Mouse (Mus musculus): ENCODE measurements around the gene Enkd1. TPM values are rescaled to one million over a fixed set of nuclear protein-coding genes. Genes with fewer than 3 reads are reported as not detected.

Enkd1 gene
- polyA plus RNA-seq, 1 experiment, result 5.3 TPM

GRCm38 (mm10) chr8:105695080-105695780 lies 12.8 kb downstream of the Enkd1 start:
- Histone ChIP-seq H3K36me3 (ENCODE audit: control insufficient read depth, insufficient read depth, low read length) (peaks cover 7% of the 10 kb centered on the region; the same call in 1 of the 2 replicates), H3K27me3 (ENCODE audit: control insufficient read depth, insufficient read depth, low read length) (peaks cover 7% of the 10 kb centered on the region; the same call in 1 of the 2 replicates), H3K4me1 (ENCODE audit: control insufficient read depth, insufficient read depth, insufficient read length, low read length) (peaks cover 11% of the 10 kb centered on the region), H3K4me3 (ENCODE audit: low read depth, low read length) (no peak overlapping the region), H3K27ac (ENCODE audit: insufficient read depth, low read depth, low read length) (no peak overlapping the region)
- no peak for TF ChIP-seq POLR2A (IDR thresholded peaks at IDR 0.05; ENCODE audit: low read depth, low read length)
- TF ChIP-seq CTCF (IDR thresholded peaks at IDR 0.05; ENCODE audit: extremely low read depth, insufficient read length, insufficient replicate concordance, low read depth, low read length), result no peak
- 81% methylated on average over 30 of the region's 30 CpGs for WGBS

GRCm38 (mm10) chr8:105694051-105694799 lies 13.8 kb downstream of the Enkd1 start:
- 23% methylated on average over 40 of the region's 40 CpGs for WGBS
- peaks cover 7% of the 10 kb centered on the region; the same call in 1 of the 2 replicates for H3K27me3 ChIP-seq (ENCODE audit: control insufficient read depth, insufficient read depth, low read length)

GRCm38 (mm10) chr8:105693648-105694047 lies 14.4 kb downstream of the Enkd1 start:
- Histone ChIP-seq H3K4me1 (ENCODE audit: control insufficient read depth, insufficient read depth, insufficient read length, low read length) (peaks cover 8% of the 10 kb centered on the region), H3K4me3 (ENCODE audit: low read depth, low read length) (peak overlapping the region; percentile 59), H3K27me3 (ENCODE audit: control insufficient read depth, insufficient read depth, low read length) (peaks cover 7% of the 10 kb centered on the region; the same call in 1 of the 2 replicates), H3K36me3 (ENCODE audit: control insufficient read depth, insufficient read depth, low read length) (peaks cover 5% of the 10 kb centered on the region; the same call in 1 of the 2 replicates), H3K27ac (ENCODE audit: insufficient read depth, low read depth, low read length) (no peak overlapping the region)
- TF ChIP-seq CTCF (IDR thresholded peaks at IDR 0.05; ENCODE audit: extremely low read depth, insufficient read length, insufficient replicate concordance, low read depth, low read length) (no peak), POLR2A (IDR thresholded peaks at IDR 0.05; ENCODE audit: low read depth, low read length) (no peak)
- WGBS, result 19% methylated on average over 30 of the region's 30 CpGs

More at GRCm38 (mm10) chr8:105694051-105694799, 13.8 kb downstream of the Enkd1 start:
- Histone ChIP-seq H3K36me3 (ENCODE audit: control insufficient read depth, insufficient read depth, low read length) (peaks cover 7% of the 10 kb centered on the region; the same call in 1 of the 2 replicates), H3K27ac (ENCODE audit: insufficient read depth, low read depth, low read length) (no peak overlapping the region), H3K4me1 (ENCODE audit: control insufficient read depth, insufficient read depth, insufficient read length, low read length) (peaks cover 8% of the 10 kb centered on the region), H3K4me3 (ENCODE audit: low read depth, low read length) (peak overlapping the region; percentile 59)
- TF ChIP-seq CTCF (IDR thresholded peaks at IDR 0.05; ENCODE audit: extremely low read depth, insufficient read length, insufficient replicate concordance, low read depth, low read length) (no peak), POLR2A (IDR thresholded peaks at IDR 0.05; ENCODE audit: low read depth, low read length) (no peak)

GRCm38 (mm10) chr8:105692449-105693182 lies 15.4 kb downstream of the Enkd1 start:
- Histone ChIP-seq H3K27ac (ENCODE audit: insufficient read depth, low read depth, low read length) (no peak overlapping the region), H3K27me3 (ENCODE audit: control insufficient read depth, insufficient read depth, low read length) (peaks cover 7% of the 10 kb centered on the region; the same call in 1 of the 2 replicates), H3K4me3 (ENCODE audit: low read depth, low read length) (no peak overlapping the region), H3K36me3 (ENCODE audit: control insufficient read depth, insufficient read depth, low read length) (peaks cover 2% of the 10 kb centered on the region; the same call in 1 of the 2 replicates), H3K4me1 (ENCODE audit: control insufficient read depth, insufficient read depth, insufficient read length, low read length) (peaks cover 8% of the 10 kb centered on the region)
- 91% methylated on average over 11 of the region's 11 CpGs for WGBS
- TF ChIP-seq CTCF (IDR thresholded peaks at IDR 0.05; ENCODE audit: extremely low read depth, insufficient read length, insufficient replicate concordance, low read depth, low read length) (no peak), POLR2A (IDR thresholded peaks at IDR 0.05; ENCODE audit: low read depth, low read length) (no peak)

GRCm38 (mm10) chr8:105690978-105691377 lies 17.0 kb downstream of the Enkd1 start:
- Histone ChIP-seq H3K4me3 (ENCODE audit: low read depth, low read length) (no peak overlapping the region), H3K27ac (ENCODE audit: insufficient read depth, low read depth, low read length) (no peak overlapping the region), H3K27me3 (ENCODE audit: control insufficient read depth, insufficient read depth, low read length) (peaks cover 7% of the 10 kb centered on the region; the same call in 1 of the 2 replicates), H3K4me1 (ENCODE audit: control insufficient read depth, insufficient read depth, insufficient read length, low read length) (peaks cover 8% of the 10 kb centered on the region), H3K36me3 (ENCODE audit: control insufficient read depth, insufficient read depth, low read length) (no peaks in the 10 kb centered on the region)
- TF ChIP-seq POLR2A (IDR thresholded peaks at IDR 0.05; ENCODE audit: low read depth, low read length) (no peak), CTCF (IDR thresholded peaks at IDR 0.05; ENCODE audit: extremely low read depth, insufficient read length, insufficient replicate concordance, low read depth, low read length) (no peak)
- WGBS, result 79% methylated on average over 14 of the region's 14 CpGs

GRCm38 (mm10) chr8:105689983-105690360 lies 18.0 kb downstream of the Enkd1 start:
- WGBS, result 94% methylated on average over 9 of the region's 9 CpGs
- H3K36me3 ChIP-seq (ENCODE audit: control insufficient read depth, insufficient read depth, low read length), result no peaks in the 10 kb centered on the region
- no peak for TF ChIP-seq POLR2A (IDR thresholded peaks at IDR 0.05; ENCODE audit: low read depth, low read length)
- no peak for TF ChIP-seq CTCF (IDR thresholded peaks at IDR 0.05; ENCODE audit: extremely low read depth, insufficient read length, insufficient replicate concordance, low read depth, low read length)
- peaks cover 7% of the 10 kb centered on the region; the same call in 1 of the 2 replicates for H3K27me3 ChIP-seq (ENCODE audit: control insufficient read depth, insufficient read depth, low read length)
- H3K4me1 ChIP-seq (ENCODE audit: control insufficient read depth, insufficient read depth, insufficient read length, low read length), result peaks cover 8% of the 10 kb centered on the region
- H3K27ac ChIP-seq (ENCODE audit: insufficient read depth, low read depth, low read length), result no peak overlapping the region
- H3K4me3 ChIP-seq (ENCODE audit: low read depth, low read length), result no peak overlapping the region

Measured in small intestine, adult 2 months (tissue).